Mouse (Mus musculus): ENCODE measurements at regions not wholly inside any gene's neighbourhood (a gene's known extent, or its start where the extent isn't known, plus 50 kb on each side); places are given as distances from the start of the nearest gene placed in this dataset.

DNA sequence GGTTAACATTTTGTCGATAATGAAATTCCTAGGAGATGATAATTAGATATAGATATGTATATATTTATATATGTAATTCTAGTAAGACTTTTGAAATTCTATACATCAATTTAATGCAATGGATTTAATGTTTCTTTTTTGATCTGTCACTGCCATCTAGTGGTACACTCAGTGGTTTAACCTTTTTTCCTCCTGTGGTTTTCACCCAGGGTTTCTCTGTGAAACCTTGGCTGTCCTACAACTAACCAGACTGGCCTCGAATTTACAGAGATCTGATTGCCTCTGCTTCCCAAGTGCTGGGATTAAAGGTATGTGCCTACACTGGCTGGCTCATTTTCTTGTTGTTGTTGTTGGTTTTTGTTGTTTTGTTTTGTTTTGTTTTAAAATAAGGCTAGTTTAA, 198.6 kb downstream of the Vgll3 start:
- H3K27ac ChIP-seq (ENCODE audit: low read length), result no peak overlapping the region
- H3K27me3 ChIP-seq (replicated peaks; ENCODE audit: control insufficient read depth, insufficient read depth, low read length), result no peaks in the 10 kb centered on the region
- H3K4me2 ChIP-seq (ENCODE audit: low read length), result no peak overlapping the region
- no peak overlapping the region for H3K9ac ChIP-seq (replicated peaks; ENCODE audit: low read depth, low read length)
- no peak overlapping the region for H3K4me3 ChIP-seq (replicated peaks; ENCODE audit: low read length)
- H3K4me1 ChIP-seq (replicated peaks; ENCODE audit: control insufficient read depth, insufficient read depth, low read length), result no peaks in the 10 kb centered on the region
- no peaks in the 10 kb centered on the region for H3K9me3 ChIP-seq (ENCODE audit: control insufficient read depth, low read length)
- ATAC-seq, result no peak
- no peaks in the 10 kb centered on the region for H3K36me3 ChIP-seq (ENCODE audit: control insufficient read depth, insufficient read depth)
- WGBS, result 19% methylated on average over 2 of the region's 2 CpGs

DNA sequence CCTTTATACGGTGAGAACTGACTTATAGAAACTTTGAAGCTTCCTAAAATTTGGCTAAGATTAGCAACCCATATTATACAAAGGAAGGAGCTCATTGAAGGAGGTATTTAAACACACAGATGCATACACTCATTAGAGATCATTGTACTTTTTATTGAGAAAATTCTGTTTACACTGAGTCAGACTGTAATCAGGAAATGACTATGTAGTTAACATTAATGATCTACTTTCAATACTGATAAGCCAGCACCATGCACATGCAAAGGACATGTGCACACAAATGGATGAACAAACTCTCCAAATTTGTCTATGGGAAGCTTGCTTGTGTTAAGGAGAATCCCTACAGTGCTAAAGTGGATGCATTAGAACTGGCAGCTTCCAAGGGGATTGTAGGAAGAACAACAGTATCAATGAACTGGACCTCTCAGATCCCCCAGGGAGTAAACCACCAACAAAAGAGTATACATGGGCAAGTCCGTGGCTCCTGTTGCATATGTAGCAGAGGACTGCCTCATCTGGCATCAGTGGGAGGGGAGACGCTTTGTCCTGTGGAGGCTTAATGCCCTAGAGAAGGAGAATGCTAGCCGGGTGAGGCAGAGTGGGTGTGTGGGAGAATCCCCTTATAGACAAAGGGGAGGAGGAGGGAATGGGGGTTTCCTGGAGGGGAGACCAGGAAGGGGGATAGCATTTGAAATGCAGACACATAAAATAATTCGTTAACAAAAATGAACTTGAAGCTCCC, 200.0 kb downstream of the Vgll3 start:
- no peak overlapping the region for H3K9ac ChIP-seq (replicated peaks; ENCODE audit: low read depth, low read length)
- no peak overlapping the region for H3K4me2 ChIP-seq (ENCODE audit: low read length)
- H3K4me1 ChIP-seq (replicated peaks; ENCODE audit: control insufficient read depth, insufficient read depth, low read length), result no peaks in the 10 kb centered on the region
- H3K4me3 ChIP-seq (replicated peaks; ENCODE audit: low read length), result no peak overlapping the region
- no peak overlapping the region for H3K27ac ChIP-seq (ENCODE audit: low read length)
- no peaks in the 10 kb centered on the region for H3K9me3 ChIP-seq (ENCODE audit: control insufficient read depth, low read length)
- WGBS, result 22% methylated on average over 5 of the region's 5 CpGs
- no peaks in the 10 kb centered on the region for H3K36me3 ChIP-seq (ENCODE audit: control insufficient read depth, insufficient read depth)
- no peak for ATAC-seq
- no peaks in the 10 kb centered on the region for H3K27me3 ChIP-seq (replicated peaks; ENCODE audit: control insufficient read depth, insufficient read depth, low read length)

DNA sequence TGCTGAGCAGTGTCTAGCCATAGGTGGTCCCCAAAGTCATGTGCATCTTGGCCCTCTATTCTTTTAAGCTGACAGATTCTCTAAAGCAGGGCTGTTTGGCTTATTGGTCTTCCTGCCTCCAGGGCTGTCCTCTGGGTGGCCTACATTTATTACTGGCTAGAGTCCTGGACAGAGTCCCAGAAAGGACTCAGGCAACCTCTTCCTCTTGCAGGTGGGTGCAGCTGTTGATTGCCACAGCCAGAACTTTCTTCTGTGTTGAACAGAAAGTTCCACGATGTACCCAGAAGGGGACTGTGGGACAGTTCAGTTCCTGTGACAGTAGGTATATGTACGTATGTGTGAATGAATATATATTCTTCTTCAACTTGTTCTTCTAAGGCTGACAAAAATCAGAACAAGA, 202.0 kb downstream of the Vgll3 start:
- Histone ChIP-seq H3K9ac (replicated peaks; ENCODE audit: low read depth, low read length) (no peak overlapping the region), H3K4me3 (replicated peaks; ENCODE audit: low read length) (no peak overlapping the region), H3K27ac (ENCODE audit: low read length) (no peak overlapping the region), H3K9me3 (ENCODE audit: control insufficient read depth, low read length) (no peaks in the 10 kb centered on the region), H3K4me2 (ENCODE audit: low read length) (no peak overlapping the region), H3K4me1 (replicated peaks; ENCODE audit: control insufficient read depth, insufficient read depth, low read length) (no peaks in the 10 kb centered on the region), H3K27me3 (replicated peaks; ENCODE audit: control insufficient read depth, insufficient read depth, low read length) (no peaks in the 10 kb centered on the region), H3K36me3 (ENCODE audit: control insufficient read depth, insufficient read depth) (no peaks in the 10 kb centered on the region)
- ATAC-seq, result no peak
- 90% methylated on average over 2 of the region's 2 CpGs for WGBS

DNA sequence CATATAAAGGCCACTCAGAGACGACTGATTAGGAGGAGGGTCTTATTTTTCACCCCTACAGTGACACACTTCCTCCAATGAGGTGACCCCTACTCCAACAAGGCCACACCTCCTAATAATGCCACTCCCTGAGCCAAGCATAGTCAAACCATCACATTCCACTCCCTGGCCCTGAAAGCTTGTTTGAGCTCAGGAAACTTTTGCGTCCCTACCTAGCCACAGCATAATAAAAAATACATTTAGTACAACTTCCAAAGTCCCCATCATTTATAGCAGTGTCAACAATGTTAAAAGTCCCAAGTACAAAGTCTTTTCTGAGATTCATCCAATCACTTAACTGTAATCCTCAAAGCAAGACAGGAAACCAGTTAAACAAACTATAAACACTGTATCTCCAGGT, 208.3 kb downstream of the Vgll3 start:
- 59% methylated on average over 2 of the region's 2 CpGs for WGBS
- Histone ChIP-seq H3K4me1 (replicated peaks; ENCODE audit: control insufficient read depth, insufficient read depth, low read length) (no peaks in the 10 kb centered on the region), H3K36me3 (ENCODE audit: control insufficient read depth, insufficient read depth) (no peaks in the 10 kb centered on the region), H3K27me3 (replicated peaks; ENCODE audit: control insufficient read depth, insufficient read depth, low read length) (no peaks in the 10 kb centered on the region), H3K4me2 (ENCODE audit: low read length) (no peak overlapping the region), H3K4me3 (replicated peaks; ENCODE audit: low read length) (no peak overlapping the region), H3K9ac (replicated peaks; ENCODE audit: low read depth, low read length) (no peak overlapping the region), H3K9me3 (ENCODE audit: control insufficient read depth, low read length) (no peaks in the 10 kb centered on the region), H3K27ac (ENCODE audit: low read length) (no peak overlapping the region)
- ATAC-seq, result no peak
